Mouse (Mus musculus) myocyte (in vitro differentiated cells): ENCODE measurements around the gene Cnot1.

ENCODE experiments used
- CEBPB ChIP-seq: IDR thresholded peaks from 2 replicates; pipeline ENCODE4 v1.6.1; 2011; ENCODE audit warnings: mild to moderate bottlenecking, moderate library complexity; ENCODE audit not compliant: poor library complexity, insufficient read depth, severe bottlenecking
- E2F4 ChIP-seq: IDR thresholded peaks from one replicate; pipeline ENCODE4 v1.6.1; 2011; ENCODE audit warnings: mild to moderate bottlenecking, control low read depth, moderate library complexity; ENCODE audit not compliant: insufficient read depth
- MAX ChIP-seq: IDR thresholded peaks from one replicate; pipeline ENCODE4 v1.6.1; 2011; ENCODE audit warnings: low read depth, mild to moderate bottlenecking, control low read depth
- MYOD1 ChIP-seq, 3 experiments: IDR thresholded peaks; one replicate each; pipeline ENCODE4 v1.6.1; 2011; ENCODE audit warnings: control low read depth in 2 of 3, low read depth in 2 of 3, mild to moderate bottlenecking in 2 of 3, moderate library complexity in 1 of 3; ENCODE audit not compliant: insufficient read length in 2 of 3, control insufficient read depth in 1 of 3
- MYOG ChIP-seq, 3 experiments: IDR thresholded peaks; one replicate each; pipeline ENCODE4 v1.6.1; 2011; ENCODE audit warnings: control low read depth in 2 of 3, low read depth in 2 of 3, mild to moderate bottlenecking in 2 of 3; ENCODE audit not compliant: insufficient read length in 2 of 3, control insufficient read depth in 1 of 3, insufficient read depth in 1 of 3
- POLR2A ChIP-seq: IDR thresholded peaks from one replicate; pipeline ENCODE4 v1.6.1; 2011; ENCODE audit warnings: low read depth, mild to moderate bottlenecking, control low read depth, moderate library complexity; ENCODE audit not compliant: insufficient read length
- POLR2AphosphoS2 ChIP-seq: IDR thresholded peaks from one replicate; pipeline ENCODE4 v1.6.1; 2011; ENCODE audit warnings: low read depth, control low read depth; ENCODE audit not compliant: insufficient read length
- REST ChIP-seq: IDR thresholded peaks from one replicate; pipeline ENCODE4 v1.6.1; 2011; ENCODE audit warnings: mild to moderate bottlenecking, control low read depth, moderate library complexity; ENCODE audit not compliant: insufficient read depth, insufficient read length
- SRF ChIP-seq: IDR thresholded peaks from one replicate; pipeline ENCODE4 v1.6.1; 2011; ENCODE audit warnings: low read depth; ENCODE audit not compliant: control insufficient read depth, insufficient read length
- TCF12 ChIP-seq: IDR thresholded peaks from one replicate; pipeline ENCODE4 v1.6.1; 2011; ENCODE audit warnings: mild to moderate bottlenecking, control low read depth; ENCODE audit not compliant: poor library complexity, insufficient read depth, severe bottlenecking
- USF1 ChIP-seq: IDR thresholded peaks from one replicate; pipeline ENCODE4 v1.6.1; 2011; ENCODE audit warnings: low read depth, mild to moderate bottlenecking, control low read depth, moderate library complexity

- TF ChIP-seq TCF12 (no peak), MAX (no peak), MYOD1 (IDR thresholded peaks at IDR 0.05; ENCODE audit: control insufficient read depth in 1 of 3, insufficient read length in 2 of 3, low read depth in 2 of 3) (no peak), POLR2A (no peak), POLR2AphosphoS2 (no peak), REST (no peak), CEBPB (no peak), MYOG (IDR thresholded peaks at IDR 0.05; ENCODE audit: control insufficient read depth in 1 of 3, insufficient read depth in 1 of 3, insufficient read length in 2 of 3, low read depth in 2 of 3) (no peak), E2F4 (no peak), USF1 (no peak), SRF (no peak)
These were observed 110.6 kb downstream of the Cnot1 start for GRCm38 (mm10) chr8:95696661-95697060.
